Mouse (Mus musculus): ENCODE measurements around the gene Zmynd8. TPM values are rescaled to one million over a fixed set of nuclear protein-coding genes. Genes with fewer than 3 reads are reported as not detected.

Zmynd8 gene
- polyA plus RNA-seq, 1 experiment = 57.7 TPM

GRCm38 (mm10) chr2:165747975-165748374 lies 150.8 kb downstream of the Zmynd8 start:
- Histone ChIP-seq H3K27me3 (replicated peaks) (peaks cover 3% of the 10 kb centered on the region), H3K4me1 (peaks cover 60% of the 10 kb centered on the region), H3K9me3 (no peaks in the 10 kb centered on the region), H3K4me3 (replicated peaks) (no peak overlapping the region), H3K36me3 (replicated peaks; ENCODE audit: low read length) (no peaks in the 10 kb centered on the region)
- no peak for TF ChIP-seq GATA1 (IDR thresholded peaks at IDR 0.05; ENCODE audit: borderline replicate concordance, low read length)
- TF ChIP-seq FLI1 (IDR thresholded peaks at IDR 0.05; ENCODE audit: low read length) = no peak

DNA sequence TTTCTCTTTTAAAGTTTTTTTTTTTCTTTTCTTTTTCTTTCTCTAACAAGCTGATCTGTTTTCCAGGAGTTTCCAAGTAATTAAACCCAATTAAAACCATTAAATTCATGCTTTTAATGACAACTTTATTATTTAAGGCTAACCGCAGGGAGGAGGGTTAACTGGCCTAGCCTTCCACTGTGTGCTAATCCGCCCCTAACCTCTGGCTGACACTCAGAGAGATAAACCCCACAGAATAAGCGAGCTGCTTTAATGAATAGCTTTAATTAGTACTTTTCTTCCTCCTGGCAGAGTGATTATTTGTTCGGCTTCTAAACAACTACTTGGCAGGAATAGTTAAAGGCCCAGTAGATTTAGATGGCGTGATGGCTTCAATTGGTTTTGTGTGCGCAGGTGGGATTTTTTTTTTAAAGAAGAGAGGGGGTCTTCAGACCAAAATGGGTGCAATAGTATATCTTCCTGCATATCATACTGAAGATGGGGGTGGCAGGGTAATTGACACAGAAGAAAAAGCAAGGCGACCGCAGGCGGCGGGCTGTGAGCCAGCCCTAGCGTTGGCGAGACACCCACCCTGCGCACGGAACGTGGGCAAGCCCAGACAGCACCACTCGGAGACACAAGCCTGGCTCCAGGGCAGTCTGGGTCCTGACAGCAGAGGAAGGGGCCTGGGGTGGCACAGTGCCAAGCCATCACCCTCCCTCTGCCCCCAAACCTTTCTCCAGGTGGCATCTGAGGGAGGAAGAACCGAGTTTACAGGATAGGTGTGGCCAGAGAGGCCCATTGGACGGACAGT lies 153.3 kb downstream of the Zmynd8 start:
- TF ChIP-seq GATA1 (IDR thresholded peaks at IDR 0.05; ENCODE audit: borderline replicate concordance, low read length) = no peak
- no peak for TF ChIP-seq FLI1 (IDR thresholded peaks at IDR 0.05; ENCODE audit: low read length)
- Histone ChIP-seq H3K36me3 (replicated peaks; ENCODE audit: low read length) (no peaks in the 10 kb centered on the region), H3K9me3 (no peaks in the 10 kb centered on the region), H3K4me1 (peaks cover 35% of the 10 kb centered on the region), H3K27me3 (replicated peaks) (peaks cover 3% of the 10 kb centered on the region), H3K4me3 (replicated peaks) (no peak overlapping the region)

- no peaks in the 10 kb centered on the region for H3K9me3 ChIP-seq
- TF ChIP-seq FLI1 (IDR thresholded peaks at IDR 0.05; ENCODE audit: low read length) = no peak
- TF ChIP-seq GATA1 (IDR thresholded peaks at IDR 0.05; ENCODE audit: borderline replicate concordance, low read length) = no peak
Measured at GRCm38 (mm10) chr2:165742210-165742786, 156.5 kb downstream of the Zmynd8 start.

DNA sequence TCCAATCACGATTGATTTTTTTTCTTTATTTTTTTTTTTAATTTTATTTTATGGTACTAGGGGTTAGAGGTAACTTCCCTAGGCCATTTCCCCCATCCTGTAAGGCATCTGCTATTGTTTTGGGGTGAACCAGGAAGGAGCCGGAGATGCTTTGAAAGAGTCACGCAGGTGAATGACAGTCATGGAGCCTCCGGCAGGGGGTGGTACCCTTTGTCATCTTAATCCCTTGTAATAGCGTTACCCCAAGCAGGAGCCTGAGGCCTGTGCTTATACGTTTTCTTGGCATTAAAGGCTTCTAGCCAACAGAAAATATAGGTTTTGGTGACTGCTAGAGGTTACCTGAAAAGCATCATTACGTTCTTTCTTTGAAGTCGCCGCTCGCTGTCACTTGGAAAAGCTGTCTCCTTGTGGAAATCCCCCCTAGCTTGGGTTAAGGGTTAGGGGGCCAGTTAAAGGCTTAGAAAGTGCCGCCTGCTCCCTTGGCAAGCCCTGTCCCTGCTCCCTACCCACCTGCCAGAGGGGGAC lies 157.2 kb downstream of the Zmynd8 start:
- TF ChIP-seq GATA1 (IDR thresholded peaks at IDR 0.05; ENCODE audit: borderline replicate concordance, low read length) (no peak), FLI1 (IDR thresholded peaks at IDR 0.05; ENCODE audit: low read length) (no peak)
- no peaks in the 10 kb centered on the region for H3K36me3 ChIP-seq (replicated peaks; ENCODE audit: low read length)

More at GRCm38 (mm10) chr2:165742210-165742786, 156.5 kb downstream of the Zmynd8 start:
- Histone ChIP-seq H3K36me3 (replicated peaks; ENCODE audit: low read length) (no peaks in the 10 kb centered on the region), H3K27me3 (replicated peaks) (peaks cover 3% of the 10 kb centered on the region), H3K4me3 (replicated peaks) (no peak overlapping the region), H3K4me1 (peaks cover 29% of the 10 kb centered on the region)

DNA sequence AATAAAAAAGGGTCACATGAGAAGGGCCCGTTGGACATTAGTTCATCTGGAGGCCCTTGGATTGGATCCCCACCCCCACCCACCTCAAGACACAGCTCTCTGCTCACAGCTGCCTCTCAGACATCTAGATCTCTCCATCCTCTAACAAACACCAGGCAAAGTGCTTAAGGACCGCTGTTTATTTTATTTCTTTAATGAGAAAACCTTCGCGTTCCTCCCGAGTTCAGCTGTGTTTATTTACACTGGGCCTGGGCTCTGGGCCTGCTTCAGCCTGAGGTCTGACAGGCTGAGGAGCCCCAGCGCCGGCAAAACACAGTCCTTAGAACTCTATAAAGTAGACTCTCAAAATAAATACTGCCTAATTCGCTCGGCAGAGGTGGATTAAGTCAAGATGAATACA lies 157.8 kb downstream of the Zmynd8 start:
- H3K4me3 ChIP-seq (replicated peaks) = no peak overlapping the region
- no peaks in the 10 kb centered on the region for H3K9me3 ChIP-seq
- H3K27me3 ChIP-seq (replicated peaks) = peaks cover 7% of the 10 kb centered on the region
- H3K4me1 ChIP-seq = peaks cover 24% of the 10 kb centered on the region
- TF ChIP-seq FLI1 (IDR thresholded peaks at IDR 0.05; ENCODE audit: low read length) (no peak), GATA1 (IDR thresholded peaks at IDR 0.05; ENCODE audit: borderline replicate concordance, low read length) (no peak)
- H3K36me3 ChIP-seq (replicated peaks; ENCODE audit: low read length) = no peaks in the 10 kb centered on the region

More for the DNA sequence above, 157.2 kb downstream of the Zmynd8 start:
- Histone ChIP-seq H3K9me3 (no peaks in the 10 kb centered on the region), H3K4me3 (replicated peaks) (no peak overlapping the region), H3K27me3 (replicated peaks) (peaks cover 4% of the 10 kb centered on the region), H3K4me1 (peaks cover 25% of the 10 kb centered on the region)

DNA sequence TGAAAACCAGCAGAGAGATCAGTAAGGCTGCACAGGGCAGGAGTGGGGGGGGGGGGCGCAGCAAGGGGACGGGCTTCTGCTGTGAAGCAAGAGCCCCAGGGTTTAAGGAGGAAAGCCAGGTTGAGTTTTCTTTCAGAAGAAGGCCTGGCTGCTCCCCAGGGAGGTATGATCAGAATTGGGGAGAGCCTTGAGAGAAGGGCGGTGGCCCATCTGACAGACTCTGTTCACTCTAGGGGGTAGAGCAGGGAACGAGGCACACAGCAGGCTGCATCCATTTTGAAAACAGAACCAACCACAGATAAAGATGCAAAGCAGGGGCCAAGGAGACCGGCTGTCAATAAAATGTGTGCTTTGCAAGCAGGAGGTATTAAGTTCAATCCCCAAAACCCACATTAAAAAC lies 158.4 kb downstream of the Zmynd8 start:
- TF ChIP-seq FLI1 (IDR thresholded peaks at IDR 0.05; ENCODE audit: low read length) (no peak), GATA1 (IDR thresholded peaks at IDR 0.05; ENCODE audit: borderline replicate concordance, low read length) (no peak)
- Histone ChIP-seq H3K9me3 (no peaks in the 10 kb centered on the region), H3K4me1 (peaks cover 24% of the 10 kb centered on the region)

DNA sequence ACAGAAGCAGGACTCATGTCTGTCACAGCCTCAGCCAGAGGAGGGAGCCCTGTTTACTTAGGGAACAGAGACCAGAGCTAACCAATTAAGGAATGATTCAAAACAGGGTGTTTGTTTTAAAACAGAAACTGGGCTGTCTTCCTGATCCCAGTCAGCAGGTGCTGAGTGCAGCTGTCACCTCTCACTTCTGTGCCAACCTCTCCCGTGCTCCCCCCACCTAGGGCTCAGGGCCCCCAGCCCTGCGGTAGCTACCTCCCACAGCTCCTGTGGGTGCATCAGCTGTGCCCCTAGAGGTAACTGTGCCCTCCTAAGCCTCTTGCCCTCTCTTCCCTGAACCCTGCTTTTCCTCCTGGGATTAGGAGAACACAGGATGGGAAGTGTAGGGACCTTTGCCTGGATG lies 162.5 kb downstream of the Zmynd8 start:
- Histone ChIP-seq H3K4me3 (replicated peaks) (no peak overlapping the region), H3K9me3 (no peaks in the 10 kb centered on the region), H3K4me1 (peaks cover 17% of the 10 kb centered on the region), H3K27me3 (replicated peaks) (peaks cover 22% of the 10 kb centered on the region), H3K36me3 (replicated peaks; ENCODE audit: low read length) (peaks cover 2% of the 10 kb centered on the region)
- TF ChIP-seq FLI1 (IDR thresholded peaks at IDR 0.05; ENCODE audit: low read length) (no peak), GATA1 (IDR thresholded peaks at IDR 0.05; ENCODE audit: borderline replicate concordance, low read length) (no peak)

More for the DNA sequence above, 158.4 kb downstream of the Zmynd8 start:
- H3K27me3 ChIP-seq (replicated peaks) = peaks cover 5% of the 10 kb centered on the region
- H3K36me3 ChIP-seq (replicated peaks; ENCODE audit: low read length) = no peaks in the 10 kb centered on the region
- H3K4me3 ChIP-seq (replicated peaks) = no peak overlapping the region

Other genes starting within 250 kb of the Zmynd8 start
- 22.7 and 35.4 TPM in 2 replicates for gene Ncoa3, start 93.6 kb upstream of the Zmynd8 start, polyA plus RNA-seq (2012; ENCODE audit: insufficient read depth, low replicate concordance)